Mouse (Mus musculus): ENCODE measurements around the gene Shf.

The Shf gene

GRCm38 (mm10) chr2:122301921-122302573 is 66.9 kb downstream of the Shf start:
- no peak for DNase-seq

GRCm38 (mm10) chr2:122301081-122301920 is 67.7 kb downstream of the Shf start:
- DNase-seq, result peak; percentile 40

GRCm38 (mm10) chr2:122300656-122301020 is 68.3 kb downstream of the Shf start:
- DNase-seq, result no peak

GRCm38 (mm10) chr2:122299911-122300655 is 68.9 kb downstream of the Shf start:
- DNase-seq, result no peak

Measured in kidney, postnatal 14 days (tissue).